Mouse (Mus musculus) myocyte (in vitro differentiated cells): ENCODE results near the gene Map3k3.

Source experiments
- CEBPB ChIP-seq: IDR thresholded peaks from 2 replicates; pipeline ENCODE4 v1.6.1; 2011; ENCODE audit warnings: mild to moderate bottlenecking, moderate library complexity; ENCODE audit not compliant: poor library complexity, insufficient read depth, severe bottlenecking
- MAX ChIP-seq: IDR thresholded peaks from one replicate; pipeline ENCODE4 v1.6.1; 2011; ENCODE audit warnings: low read depth, mild to moderate bottlenecking, control low read depth
- POLR2A ChIP-seq: IDR thresholded peaks from one replicate; pipeline ENCODE4 v1.6.1; 2011; ENCODE audit warnings: low read depth, mild to moderate bottlenecking, control low read depth, moderate library complexity; ENCODE audit not compliant: insufficient read length
- POLR2AphosphoS2 ChIP-seq: IDR thresholded peaks from one replicate; pipeline ENCODE4 v1.6.1; 2011; ENCODE audit warnings: low read depth, control low read depth; ENCODE audit not compliant: insufficient read length
- SRF ChIP-seq: IDR thresholded peaks from one replicate; pipeline ENCODE4 v1.6.1; 2011; ENCODE audit warnings: low read depth; ENCODE audit not compliant: control insufficient read depth, insufficient read length
- TCF12 ChIP-seq: IDR thresholded peaks from one replicate; pipeline ENCODE4 v1.6.1; 2011; ENCODE audit warnings: mild to moderate bottlenecking, control low read depth; ENCODE audit not compliant: poor library complexity, insufficient read depth, severe bottlenecking

GRCm38 (mm10) chr11:106054600-106054999 is 29.8 kb upstream of the Map3k3 start:
- no peak for TF ChIP-seq TCF12
- TF ChIP-seq POLR2AphosphoS2: no peak
- TF ChIP-seq SRF: no peak
- no peak for TF ChIP-seq CEBPB
- TF ChIP-seq POLR2A: no peak
- no peak for TF ChIP-seq MAX
